9 mouse cellular contexts compared by ENCODE assay signal in the genomic region with DNA sequence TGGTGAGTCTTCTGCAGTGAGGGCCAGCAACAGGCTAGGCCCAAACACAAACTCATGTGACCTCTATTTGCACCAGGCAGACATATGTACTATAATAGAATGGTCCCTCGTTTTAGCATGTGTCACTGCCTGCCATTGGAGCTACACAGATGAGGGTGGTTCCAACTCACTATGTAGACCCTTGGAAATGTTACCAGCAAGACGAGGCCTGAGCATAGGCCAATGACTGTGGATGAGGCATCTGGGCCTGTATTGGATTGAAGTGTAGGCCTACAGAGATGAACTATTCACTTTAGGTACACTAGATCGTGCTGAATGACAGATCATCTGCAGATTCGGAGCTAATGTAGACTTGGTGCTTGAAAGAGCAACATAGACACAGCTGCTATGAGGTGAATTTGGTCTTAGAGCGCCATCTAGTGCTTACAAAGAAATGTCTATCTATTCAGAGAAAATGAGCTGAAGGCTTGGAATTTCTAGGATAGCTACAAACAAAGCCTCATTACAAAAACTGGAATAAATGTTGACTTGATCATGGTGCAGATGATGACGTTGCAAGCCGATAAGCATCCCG.
DNase-seq lines count a peak whose midpoint lies in the region; ATAC-seq and TF ChIP-seq lines count a peak whose summit lies in the region.
"Had no signal": no experiment of that assay in that cellular context is flagged by ENCODE, and none has a peak within 500 bp of the region (broad histone marks: within the 10 kb centered on the region; RNA-seq: fewer than 3 reads in every experiment).

No protein-coding gene starts in this region.

- no peaks in the 10 kb centered on the region for H3K27me3 ChIP-seq in hindbrain, embryonic 16.5 days (replicated peaks; ENCODE audit: control insufficient read depth, insufficient read depth, low read length)
- no peaks in the 10 kb centered on the region for H3K27me3 ChIP-seq in midbrain, embryonic 15.5 days (replicated peaks)
- H3K27me3 ChIP-seq in heart, embryonic 12.5 days (replicated peaks) = no peaks in the 10 kb centered on the region
- H3K27me3 ChIP-seq: hindbrain, embryonic 15.5 days had no signal

- peak; percentile 68; the same call in 1 of the 2 replicates for ATAC-seq in cerebellum, adult (ENCODE audit: insufficient number of reproducible peaks, low FRiP score, low TSS enrichment)
- peak; percentile 68 for ATAC-seq in hindbrain, embryonic 16.5 days
- ATAC-seq in midbrain, embryonic 15.5 days (replicated peaks) = peak; percentile 80
- ATAC-seq in heart, embryonic 12.5 days (ENCODE audit: insufficient number of reproducible peaks, low FRiP score) = no peak

- H3K4me1 ChIP-seq in hindbrain, embryonic 16.5 days (ENCODE audit: control insufficient read depth, insufficient read depth, low read depth, low read length) = no peaks in the 10 kb centered on the region
- no peaks in the 10 kb centered on the region for H3K4me1 ChIP-seq in midbrain, embryonic 15.5 days
- no peaks in the 10 kb centered on the region for H3K4me1 ChIP-seq in heart, embryonic 12.5 days (replicated peaks)
- H3K4me1 ChIP-seq: hindbrain, embryonic 15.5 days had no signal

- no peaks in the 10 kb centered on the region for H3K36me3 ChIP-seq in hindbrain, embryonic 16.5 days (ENCODE audit: control insufficient read depth, insufficient read depth, low read length)
- no peaks in the 10 kb centered on the region for H3K36me3 ChIP-seq in midbrain, embryonic 15.5 days (replicated peaks)
- H3K36me3 ChIP-seq in heart, embryonic 12.5 days = no peaks in the 10 kb centered on the region
- H3K36me3 ChIP-seq: hindbrain, embryonic 15.5 days had no signal

- TF ChIP-seq CTCF in left cerebral cortex, adult 2 months (IDR thresholded peaks at IDR 0.05) = peak; percentile 66

- no peak overlapping the region for H3K9ac ChIP-seq in hindbrain, embryonic 16.5 days (ENCODE audit: low read depth, low read length)
- no peak overlapping the region for H3K9ac ChIP-seq in midbrain, embryonic 15.5 days
- no peak overlapping the region for H3K9ac ChIP-seq in heart, embryonic 12.5 days
- H3K9ac ChIP-seq: hindbrain, embryonic 15.5 days had no signal

- H3K9me3 ChIP-seq in hindbrain, embryonic 16.5 days (ENCODE audit: control insufficient read depth, low read length) = no peaks in the 10 kb centered on the region
- no peaks in the 10 kb centered on the region for H3K9me3 ChIP-seq in midbrain, embryonic 15.5 days
- H3K9me3 ChIP-seq in heart, embryonic 12.5 days (replicated peaks) = no peaks in the 10 kb centered on the region
- H3K9me3 ChIP-seq: hindbrain, embryonic 15.5 days had no signal

- intact Hi-C loops in left cerebral cortex, adult 2 months (cut with DNase I) = loop anchor here (1.0 to 10.0 kb wide), 2 partner anchors 149 to 1051 kb away; no protein-coding TSS in a partner anchor
- intact Hi-C loops in left cerebral cortex, postnatal 4 days (cut with DNase I) = loop anchor here (10.0 kb wide), 1 partner anchor 151 kb away; no protein-coding TSS in a partner anchor

- H3K4me3 ChIP-seq in left cerebral cortex, adult 2 months = no peak overlapping the region
- H3K4me3 ChIP-seq in hindbrain, embryonic 16.5 days (ENCODE audit: low read length) = no peak overlapping the region
- H3K4me3 ChIP-seq in midbrain, embryonic 15.5 days = no peak overlapping the region
- H3K4me3 ChIP-seq in heart, embryonic 12.5 days = no peak overlapping the region
- H3K4me3 ChIP-seq: hindbrain, embryonic 15.5 days had no signal

- 41% methylated on average over 8 of the region's 8 CpGs for WGBS in hindbrain, embryonic 16.5 days
- WGBS in midbrain, embryonic 15.5 days = 47% methylated on average over 8 of the region's 8 CpGs
- WGBS in heart, embryonic 12.5 days = 42% methylated on average over 8 of the region's 8 CpGs

- no peak for DNase-seq in cerebellum, postnatal 36 days
- no peak for DNase-seq in left cerebral cortex, adult 2 months (ENCODE audit: extremely low spot score in 1 of 2, low spot score in 2 of 2)
- no peak for DNase-seq in left cerebral cortex, postnatal 4 days
- peak; percentile 9 for DNase-seq in c-Kit-positive CD71-negative TER-119-negative erythroid progenitor cells, embryonic 14.5 days (ENCODE audit: low read depth)

- H3K4me2 ChIP-seq in hindbrain, embryonic 16.5 days (ENCODE audit: low read length) = no peak overlapping the region
- no peak overlapping the region for H3K4me2 ChIP-seq in midbrain, embryonic 15.5 days
- no peak overlapping the region for H3K4me2 ChIP-seq in heart, embryonic 12.5 days
- H3K4me2 ChIP-seq: hindbrain, embryonic 15.5 days had no signal

- no peak overlapping the region for H3K27ac ChIP-seq in left cerebral cortex, adult 2 months
- no peak overlapping the region for H3K27ac ChIP-seq in hindbrain, embryonic 16.5 days (ENCODE audit: low read depth, low read length)
- H3K27ac ChIP-seq in midbrain, embryonic 15.5 days = no peak overlapping the region
- no peak overlapping the region for H3K27ac ChIP-seq in heart, embryonic 12.5 days (ENCODE audit: poor library complexity, severe bottlenecking)
- H3K27ac ChIP-seq: hindbrain, embryonic 15.5 days had no signal
